Comparison of ENCODE assay signal across 11 mouse cellular contexts in genomic region chr9:44501206-44501879, GRCm38 (mm10). TPM values are rescaled to one million over a fixed set of nuclear protein-coding genes. Genes with fewer than 3 reads are reported as not detected.
A peak's percentile ranks its signal among the peaks of the same experiment; 100 is the strongest.
DNase-seq lines count a peak whose midpoint lies in the region; ATAC-seq and TF ChIP-seq lines count a peak whose summit lies in the region.
"Had no signal": no experiment of that assay in that cellular context is flagged by ENCODE, and none has a peak within 500 bp of the region (broad histone marks: within the 10 kb centered on the region; RNA-seq: fewer than 3 reads in every experiment).

No protein-coding gene starts in this region.

- H3K4me3 ChIP-seq in lung, embryonic 15.5 days = no peak overlapping the region
- no peak overlapping the region for H3K4me3 ChIP-seq in forebrain, embryonic 11.5 days (ENCODE audit: low read depth, low read length)
- peak overlapping the region; percentile 45 for H3K4me3 ChIP-seq in limb, embryonic 14.5 days (replicated peaks; ENCODE audit: low read length)
- H3K4me3 ChIP-seq: liver, embryonic 15.5 days had no signal

- no peaks in the 10 kb centered on the region for H3K27me3 ChIP-seq in lung, embryonic 15.5 days
- no peaks in the 10 kb centered on the region for H3K27me3 ChIP-seq in forebrain, embryonic 11.5 days (ENCODE audit: control insufficient read depth, insufficient read depth, low read length)
- H3K27me3 ChIP-seq in limb, embryonic 14.5 days (ENCODE audit: control insufficient read depth, insufficient read depth, low read length) = no peaks in the 10 kb centered on the region

- no peaks in the 10 kb centered on the region for H3K9me3 ChIP-seq in lung, embryonic 15.5 days
- no peaks in the 10 kb centered on the region for H3K9me3 ChIP-seq in forebrain, embryonic 11.5 days (ENCODE audit: control insufficient read depth, low read length)
- H3K9me3 ChIP-seq in limb, embryonic 14.5 days (ENCODE audit: control insufficient read depth, low read length) = no peaks in the 10 kb centered on the region
- H3K9me3 ChIP-seq: liver, embryonic 15.5 days had no signal

- H3K9ac ChIP-seq in lung, embryonic 15.5 days = no peak overlapping the region
- no peak overlapping the region for H3K9ac ChIP-seq in forebrain, embryonic 11.5 days (ENCODE audit: low read length)
- 0 out of 2 replicates have a peak overlapping the region, but pooled peaks have one; percentile 4 for H3K9ac ChIP-seq in limb, embryonic 14.5 days (ENCODE audit: low read depth, low read length, severe bottlenecking)
- H3K9ac ChIP-seq: liver, embryonic 15.5 days had no signal

- 37% methylated on average over 10 of the region's 10 CpGs for WGBS in lung, embryonic 15.5 days
- 49% methylated on average over 10 of the region's 10 CpGs for WGBS in forebrain, embryonic 11.5 days
- 16% methylated on average over 10 of the region's 10 CpGs for WGBS in limb, embryonic 14.5 days

- H3K27ac ChIP-seq in lung, embryonic 15.5 days = 0 out of 2 replicates have a peak overlapping the region, but pooled peaks have one; percentile 17
- no peak overlapping the region for H3K27ac ChIP-seq in forebrain, embryonic 11.5 days (ENCODE audit: low read depth, low read length)
- H3K27ac ChIP-seq in limb, embryonic 14.5 days (replicated peaks; ENCODE audit: low read depth, low read length) = peak overlapping the region; percentile 68
- H3K27ac ChIP-seq: liver, embryonic 15.5 days had no signal

- TF ChIP-seq POLR2A in limb, embryonic 14.5 days (IDR thresholded peaks at IDR 0.05; ENCODE audit: borderline replicate concordance, extremely low read depth, insufficient read depth, insufficient read length) = no peak

- H3K4me2 ChIP-seq in lung, embryonic 15.5 days = peak overlapping the region; percentile 19
- H3K4me2 ChIP-seq in forebrain, embryonic 11.5 days (ENCODE audit: low read depth, low read length, severe bottlenecking) = no peak overlapping the region
- H3K4me2 ChIP-seq in limb, embryonic 14.5 days (replicated peaks; ENCODE audit: low read depth, low read length, severe bottlenecking) = peak overlapping the region; percentile 91
- H3K4me2 ChIP-seq: liver, embryonic 15.5 days had no signal

- peaks cover 74% of the 10 kb centered on the region for H3K4me1 ChIP-seq in lung, embryonic 15.5 days
- H3K4me1 ChIP-seq in forebrain, embryonic 11.5 days (replicated peaks; ENCODE audit: control insufficient read depth, insufficient read depth, low read length) = peaks cover 40% of the 10 kb centered on the region
- H3K4me1 ChIP-seq in limb, embryonic 14.5 days (ENCODE audit: control insufficient read depth, insufficient read depth, low read length) = peaks cover 53% of the 10 kb centered on the region

- DNase-seq in cerebellum, adult 8-10 months = peak; percentile 26
- DNase-seq in lung, postnatal 4 days = no peak
- peak; percentile 54 for DNase-seq in forebrain, embryonic 11.5 days (ENCODE audit: low spot score)
- no peak for DNase-seq in limb, embryonic 14.5 days (ENCODE audit: low spot score)
- DNase-seq in left cerebral cortex, adult 18-20 months (ENCODE audit: low spot score in 2 of 2) = no peak
- DNase-seq in adipocyte (ENCODE audit: low spot score) = no peak

- peaks cover 43% of the 10 kb centered on the region for H3K36me3 ChIP-seq in lung, embryonic 15.5 days
- H3K36me3 ChIP-seq in forebrain, embryonic 11.5 days (ENCODE audit: control insufficient read depth, insufficient read depth, low read length) = no peaks in the 10 kb centered on the region
- peaks cover 53% of the 10 kb centered on the region for H3K36me3 ChIP-seq in limb, embryonic 14.5 days (ENCODE audit: control insufficient read depth, insufficient read depth, low read length)

- ATAC-seq in cerebellum, adult (ENCODE audit: insufficient number of reproducible peaks, low FRiP score, low TSS enrichment) = no peak
- no peak for ATAC-seq in lung, embryonic 15.5 days (ENCODE audit: borderline replicate concordance, extremely low read depth, low FRiP score, low TSS enrichment)
- no peak for ATAC-seq in forebrain, embryonic 11.5 days (replicated peaks; ENCODE audit: low FRiP score)
- no peak for ATAC-seq in limb, embryonic 14.5 days (ENCODE audit: low FRiP score, low read depth)

RNA-seq across cellular contexts. Expression of gene Bcl9l, which starts 18.7 kb away (rescaled TPM):
- 17.1 and 17.3 TPM in 2 replicates for polyA plus RNA-seq in lung, embryonic 15.5 days (2015; fragmentation: Nextera tagmentation; extraction: Ambion mirVana)
- 8.7 and 10.6 TPM in 2 replicates for polyA plus RNA-seq in forebrain, embryonic 11.5 days (2014; fragmentation: Nextera tagmentation; extraction: Ambion mirVana)
- polyA plus RNA-seq in limb, embryonic 14.5 days (2012; rRNA removed) = 41.2 and 53.7 TPM in 2 replicates
- polyA plus RNA-seq in limb, embryonic 14.5 days (2014; fragmentation: Nextera tagmentation; extraction: Ambion mirVana) = 20.5 and 22.7 TPM in 2 replicates
- 10 to 100 TPM; 59.1 to 62.5 TPM for total RNA-seq in left cerebral cortex, adult 18-20 months (2021)

RNA-seq across cellular contexts. Expression of gene Upk2, which starts 46.6 kb away (rescaled TPM):
- polyA plus RNA-seq in lung, embryonic 15.5 days (2015; fragmentation: Nextera tagmentation; extraction: Ambion mirVana) = 1.3 and 1.5 TPM in 2 replicates
- not detected in 2 replicates for polyA plus RNA-seq in forebrain, embryonic 11.5 days (2014; fragmentation: Nextera tagmentation; extraction: Ambion mirVana)
- polyA plus RNA-seq in limb, embryonic 14.5 days (2012; rRNA removed) = 0.33 and 0.91 TPM in 2 replicates
- polyA plus RNA-seq in limb, embryonic 14.5 days (2014; fragmentation: Nextera tagmentation; extraction: Ambion mirVana) = 0.40 TPM in 1 of 2 replicates, not detected in the other
- total RNA-seq in left cerebral cortex, adult 18-20 months (2021) = not detected
- polyA plus RNA-seq: brain, embryonic 14.5 days; liver, embryonic 15.5 days; spleen, adult 2 months had no signal

Comparison
In these comparisons a context has a peak if more than half of its experiments do, and no peak if none do; other contexts are left out.
1. DNase-seq: peak in cerebellum, adult 8-10 months (single experiment) and forebrain, embryonic 11.5 days (single experiment); none in lung, postnatal 4 days (0 of 2), limb, embryonic 14.5 days (single experiment), left cerebral cortex, adult 18-20 months (0 of 2) and adipocyte (single experiment).